Mouse (Mus musculus) right cerebral cortex, postnatal 14 days (tissue): ENCODE data around the gene Ang6.
"Not testable (repeated sequence)": the region's sequence is repeated elsewhere in the genome, so short reads cannot be mapped to it uniquely, and the experiment has no call there.

Experiments used
- DNase-seq: peaks from one replicate; pipeline ENCODE4 v3.0.0; 2022

Ang6 gene

GRCm38 (mm10) chr14:44002169-44002568 is at the start of gene Ang6:
Gene Ang6 (minus strand): TSS chr14:44002269.
- DNase-seq = no peak

GRCm38 (mm10) chr14:44046567-44046966 is 44.5 kb upstream of the Ang6 start:
- not testable (repeated sequence) for DNase-seq

- not testable (repeated sequence) for DNase-seq
These were observed 29.8 kb upstream of the Ang6 start for GRCm38 (mm10) chr14:44031828-44032227.

GRCm38 (mm10) chr14:44009686-44010085 is 7.6 kb upstream of the Ang6 start:
- DNase-seq = not testable (repeated sequence)

GRCm38 (mm10) chr14:44008021-44008420 is 6.0 kb upstream of the Ang6 start:
- DNase-seq = not testable (repeated sequence)

GRCm38 (mm10) chr14:44001600-44001999 is 469 bp downstream of the Ang6 start:
- DNase-seq = no peak

GRCm38 (mm10) chr14:43998455-43999000 is 3.5 kb downstream of the Ang6 start:
- DNase-seq = not testable (repeated sequence)

GRCm38 (mm10) chr14:43987404-43987803 is 14.7 kb downstream of the Ang6 start:
- peak; percentile 80 for DNase-seq

GRCm38 (mm10) chr14:43986147-43986546 is 15.9 kb downstream of the Ang6 start:
- DNase-seq = no peak

GRCm38 (mm10) chr14:43983897-43984296 is 18.2 kb downstream of the Ang6 start:
- peak; percentile 66 for DNase-seq

- DNase-seq = no peak
These were observed 18.6 kb downstream of the Ang6 start for GRCm38 (mm10) chr14:43983454-43983853.

GRCm38 (mm10) chr14:43956769-43957168 is 45.3 kb downstream of the Ang6 start, which contains the start of gene Ang5:
Gene Ang5 (plus strand): TSS chr14:43957069.
- DNase-seq = not testable (repeated sequence)

GRCm38 (mm10) chr14:43955074-43955473 is 47.0 kb downstream of the Ang6 start:
- not testable (repeated sequence) for DNase-seq

GRCm38 (mm10) chr14:43953382-43953781 is 48.7 kb downstream of the Ang6 start:
- not testable (repeated sequence) for DNase-seq
